Mouse (Mus musculus) C2C12 (cell line): Measurements from ENCODE around the gene Tac4.

ENCODE experiments used
- CEBPB ChIP-seq: IDR thresholded peaks from one replicate; pipeline ENCODE4 v1.6.1; 2011; ENCODE audit warnings: low read depth, mild to moderate bottlenecking, control low read depth, moderate library complexity
- CTCF ChIP-seq: IDR thresholded peaks from one replicate; pipeline ENCODE4 v1.5.1; 2011; ENCODE audit not compliant: control insufficient read depth, insufficient read depth, insufficient read length
- FOSL1 ChIP-seq: IDR thresholded peaks from one replicate; pipeline ENCODE4 v1.8.0; 2011; ENCODE audit warnings: mild to moderate bottlenecking, low read length; ENCODE audit not compliant: poor library complexity, insufficient read depth, severe bottlenecking
- MAX ChIP-seq: IDR thresholded peaks from one replicate; pipeline ENCODE4 v1.6.1; 2011; ENCODE audit warnings: mild to moderate bottlenecking, control low read depth
- USF1 ChIP-seq: IDR thresholded peaks from one replicate; pipeline ENCODE4 v1.6.1; 2011; ENCODE audit warnings: low read depth, mild to moderate bottlenecking, control low read depth, moderate library complexity

GRCm38 (mm10) chr11:95299886-95300285 is 38.6 kb downstream of the Tac4 start:
- TF ChIP-seq CTCF = no peak
- no peak for TF ChIP-seq FOSL1
- no peak for TF ChIP-seq MAX
- no peak for TF ChIP-seq CEBPB
- no peak for TF ChIP-seq USF1
